Mouse (Mus musculus) bone marrow macrophage, adult 2 months (primary cell): ENCODE measurements at regions not wholly inside any gene's neighbourhood (a gene's known extent, or its start where the extent isn't known, plus 50 kb on each side); places are given as distances from the start of the nearest gene placed in this dataset.

ENCODE experiments used
- CTCF ChIP-seq: IDR thresholded peaks from 2 replicates; pipeline ENCODE4 v1.5.1; 2012; ENCODE audit warnings: low read depth, mild to moderate bottlenecking, low read length, moderate library complexity
- POLR2A ChIP-seq: IDR thresholded peaks from 2 replicates; pipeline ENCODE4 v1.6.1; 2012; ENCODE audit warnings: mild to moderate bottlenecking, low read depth, low read length, borderline replicate concordance

- TF ChIP-seq POLR2A = no peak
- TF ChIP-seq CTCF = no peak
Measured at GRCm38 (mm10) chr13:102627786-102628185, 65.6 kb upstream of the Cd180 start.
